Mouse (Mus musculus): ENCODE measurements around the gene Serpinb5.

Gene Serpinb5

GRCm38 (mm10) chr1:106931954-106932353, 71.0 kb downstream of the Serpinb5 start:
- no peak for TF ChIP-seq GATA4 (IDR thresholded peaks at IDR 0.05; ENCODE audit: insufficient replicate concordance, low read length)
